Mouse (Mus musculus) limb, embryonic 12.5 days (tissue): ENCODE measurements at regions not wholly inside any gene's neighbourhood (a gene's known extent, or its start where the extent isn't known, plus 50 kb on each side); places are given as distances from the start of the nearest gene placed in this dataset.
A peak's percentile ranks its signal among the peaks of the same experiment; 100 is the strongest.

Experiments
- ATAC-seq: fragments of 200-750 bp; cut with Nextera tagmentation; 2 replicates; pipeline ENCODE4 v1.8.0; 2017; ENCODE audit warnings: low read depth, moderate TSS enrichment; ENCODE audit not compliant: insufficient number of reproducible peaks, insufficient read depth, low FRiP score, low TSS enrichment
- H3K27ac ChIP-seq: fragments of 300-500 bp; sonication (generic); 2 replicates; pipeline ENCODE4 v1.5.1; 2016; ENCODE audit warnings: mild to moderate bottlenecking, moderate library complexity
- H3K27me3 ChIP-seq: fragments of 300-500 bp; sonication (generic); 2 replicates; pipeline ENCODE4 v1.6.1; 2016; ENCODE audit warnings: mild to moderate bottlenecking, moderate library complexity
- H3K36me3 ChIP-seq: fragments of 300-500 bp; sonication (generic); 2 replicates; pipeline ENCODE4 v1.6.1; 2016; ENCODE audit warnings: mild to moderate bottlenecking, moderate library complexity
- H3K4me1 ChIP-seq: fragments of 300-500 bp; sonication (generic); replicated peaks from 2 replicates; pipeline ENCODE4 v1.6.1; 2016
- H3K4me2 ChIP-seq: fragments of 300-500 bp; sonication (generic); 2 replicates; pipeline ENCODE4 v1.6.1; 2016; ENCODE audit warnings: mild to moderate bottlenecking, moderate library complexity
- H3K4me3 ChIP-seq: fragments of 300-500 bp; sonication (generic); replicated peaks from 2 replicates; pipeline ENCODE4 v1.5.1; 2016; ENCODE audit warnings: mild to moderate bottlenecking
- H3K9ac ChIP-seq: fragments of 300-500 bp; sonication (generic); replicated peaks from 2 replicates; pipeline ENCODE4 v1.6.1; 2016; ENCODE audit warnings: mild to moderate bottlenecking, moderate library complexity
- H3K9me3 ChIP-seq: fragments of 300-500 bp; sonication (generic); 2 replicates; pipeline ENCODE4 v1.6.1; 2016; ENCODE audit warnings: mild to moderate bottlenecking, moderate library complexity
- WGBS: fragments of 180-500 bp; shearing (Covaris S2); methylation state at CpG from one replicate; pipeline ENCODE4 v1.1.7; 2016; 5-methylcytosine and 5-hydroxymethylcytosine counted together

DNA sequence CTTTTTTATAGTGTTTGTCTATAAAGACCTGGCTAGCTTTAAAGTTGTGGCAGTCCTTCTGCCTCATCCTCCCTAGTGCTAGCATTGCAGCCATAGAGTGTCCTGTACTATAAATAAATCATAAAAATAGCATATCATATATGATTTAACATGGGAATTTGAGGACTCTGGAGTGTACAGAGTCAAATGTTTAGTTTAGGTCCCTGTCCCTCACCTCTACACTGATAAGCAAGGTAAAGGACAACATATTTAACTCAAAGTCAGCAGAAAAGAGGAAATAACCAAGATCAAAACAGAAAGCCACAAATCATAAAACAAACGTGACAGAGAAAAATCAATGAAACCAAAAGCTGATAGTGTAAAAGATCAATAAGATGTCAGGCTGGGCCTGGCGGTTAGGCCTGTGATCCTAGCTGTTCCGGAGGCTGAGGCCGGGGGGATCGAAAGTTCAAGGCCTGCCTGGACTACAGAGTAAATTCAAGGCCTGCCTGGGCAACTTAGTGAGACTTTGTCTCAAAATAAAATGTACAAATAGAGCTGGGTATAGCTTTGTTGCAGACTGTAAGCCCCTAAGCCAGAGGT, 68.7 kb downstream of the Dlk1 start:
- no peak overlapping the region for H3K27ac ChIP-seq
- H3K9me3 ChIP-seq = peaks cover 6% of the 10 kb centered on the region
- no peaks in the 10 kb centered on the region for H3K36me3 ChIP-seq
- H3K9ac ChIP-seq = no peak overlapping the region
- no peak for ATAC-seq
- no peak overlapping the region for H3K4me2 ChIP-seq
- 76% methylated on average over 5 of the region's 5 CpGs for WGBS
- no peaks in the 10 kb centered on the region for H3K27me3 ChIP-seq
- H3K4me1 ChIP-seq = peaks cover 52% of the 10 kb centered on the region
- no peak overlapping the region for H3K4me3 ChIP-seq

DNA sequence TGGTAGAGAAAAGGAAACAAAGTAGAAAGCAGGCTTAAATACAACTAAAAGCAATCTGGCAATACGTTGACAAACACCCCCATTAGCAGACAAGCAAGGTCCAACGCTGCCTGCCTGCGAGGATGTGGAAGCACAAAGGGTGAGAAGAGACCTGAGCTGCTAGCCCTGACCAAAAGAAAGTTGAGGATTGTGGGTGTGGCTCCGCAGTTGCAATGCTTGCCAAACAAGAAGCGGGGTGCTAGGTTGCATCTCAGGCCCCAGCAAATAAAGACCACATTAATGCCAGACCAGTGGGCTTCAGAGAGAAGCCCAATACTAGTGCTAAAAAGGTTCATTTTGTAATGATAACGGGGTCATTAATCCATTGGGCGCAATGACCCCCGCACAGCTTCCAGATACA, 67.8 kb downstream of the Dlk1 start:
- no peaks in the 10 kb centered on the region for H3K9me3 ChIP-seq
- no peak overlapping the region for H3K4me2 ChIP-seq
- no peak for ATAC-seq
- no peak overlapping the region for H3K9ac ChIP-seq
- no peak overlapping the region for H3K4me3 ChIP-seq
- 0 out of 2 replicates have a peak overlapping the region, but pooled peaks have one; percentile 0 for H3K27ac ChIP-seq
- 39% methylated on average over 8 of the region's 8 CpGs for WGBS
- peaks cover 55% of the 10 kb centered on the region for H3K4me1 ChIP-seq
- no peaks in the 10 kb centered on the region for H3K36me3 ChIP-seq
- H3K27me3 ChIP-seq = no peaks in the 10 kb centered on the region

DNA sequence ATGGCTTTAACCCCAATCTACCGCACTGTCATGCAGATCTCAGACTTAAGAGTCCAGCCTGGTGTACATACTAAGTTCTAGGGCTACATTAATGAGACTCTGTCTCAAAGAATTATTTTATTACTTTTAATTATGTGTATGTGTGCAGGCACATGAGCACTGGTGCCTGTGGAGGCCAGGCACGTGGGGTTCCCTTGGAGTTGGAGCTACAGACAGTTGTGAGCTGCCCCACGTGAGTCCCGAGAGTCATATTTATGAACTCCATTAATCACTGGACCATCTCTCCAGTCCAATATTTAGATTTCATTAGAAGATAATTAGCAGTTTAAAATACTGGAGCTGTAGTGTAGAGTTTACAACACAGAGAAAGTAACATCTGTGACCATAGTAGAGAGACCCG, 67.2 kb downstream of the Dlk1 start:
- 20% methylated on average over 5 of the region's 5 CpGs for WGBS
- H3K4me3 ChIP-seq = no peak overlapping the region
- H3K36me3 ChIP-seq = no peaks in the 10 kb centered on the region
- H3K27me3 ChIP-seq = no peaks in the 10 kb centered on the region
- no peak for ATAC-seq
- H3K27ac ChIP-seq = 0 out of 2 replicates have a peak overlapping the region, but pooled peaks have one; percentile 0
- H3K9me3 ChIP-seq = no peaks in the 10 kb centered on the region
- no peak overlapping the region for H3K4me2 ChIP-seq
- H3K4me1 ChIP-seq = peaks cover 55% of the 10 kb centered on the region
- H3K9ac ChIP-seq = no peak overlapping the region

DNA sequence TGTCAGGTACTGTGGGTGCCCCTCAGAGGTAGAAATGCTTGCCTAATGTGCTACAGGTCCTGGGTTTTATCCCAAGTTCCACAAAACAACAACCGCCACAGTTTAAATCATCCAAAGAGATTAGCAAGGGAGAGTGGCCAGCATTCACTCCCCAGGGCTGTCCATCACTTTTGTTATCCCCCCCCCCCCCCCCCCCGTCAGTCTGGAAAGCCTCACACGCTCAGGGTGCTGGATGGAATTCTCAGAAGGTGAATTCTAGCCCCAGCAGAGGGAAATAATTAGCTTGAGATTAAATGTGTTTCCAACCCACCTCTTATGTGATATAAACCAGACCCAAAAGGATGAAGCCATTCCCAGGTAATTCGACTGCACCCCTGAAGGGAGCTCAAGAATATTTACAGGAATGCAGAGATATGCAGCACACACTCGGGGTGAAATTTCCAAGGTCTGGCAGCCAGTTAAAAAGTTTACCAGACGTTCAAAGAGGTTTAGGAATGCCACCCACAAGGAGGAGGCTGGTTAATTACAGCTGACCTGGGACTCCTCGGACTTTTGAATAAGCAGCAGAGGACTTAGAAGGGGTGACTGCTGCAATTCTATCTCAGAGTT, 65.9 kb downstream of the Dlk1 start:
- ATAC-seq = peak; percentile 49
- H3K4me2 ChIP-seq = 0 out of 2 replicates have a peak overlapping the region, but pooled peaks have one; percentile 3
- H3K27ac ChIP-seq = peak overlapping the region; percentile 85
- WGBS = 0% methylated on average over 7 of the region's 7 CpGs
- 0 out of 2 replicates have a peak overlapping the region, but pooled peaks have one; percentile 31 for H3K9ac ChIP-seq
- H3K36me3 ChIP-seq = no peaks in the 10 kb centered on the region
- H3K4me1 ChIP-seq = peaks cover 54% of the 10 kb centered on the region
- H3K27me3 ChIP-seq = no peaks in the 10 kb centered on the region
- H3K9me3 ChIP-seq = no peaks in the 10 kb centered on the region
- no peak overlapping the region for H3K4me3 ChIP-seq

DNA sequence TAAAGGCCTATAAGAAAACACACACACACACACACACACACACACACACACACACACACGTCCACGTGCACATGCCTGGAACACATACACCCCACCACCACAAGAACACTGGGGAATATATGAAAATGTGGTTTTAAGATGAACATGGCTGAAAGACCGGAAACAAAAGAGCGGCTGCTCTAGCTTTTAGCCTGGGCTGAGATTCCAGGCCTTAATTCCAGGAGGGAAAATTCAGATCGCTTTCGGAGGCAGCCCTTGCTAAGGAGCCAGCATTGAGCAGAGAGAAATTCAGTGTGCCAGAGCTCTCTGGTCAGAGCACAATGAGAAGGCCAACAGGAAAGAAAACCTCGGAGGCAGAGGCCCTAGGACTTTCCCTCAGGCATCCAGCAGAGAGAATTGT, 65.1 kb downstream of the Dlk1 start:
- Histone ChIP-seq H3K27ac (peak overlapping the region; percentile 85), H3K9me3 (no peaks in the 10 kb centered on the region), H3K9ac (peak overlapping the region; percentile 31; the same call in 1 of the 2 replicates), H3K4me2 (0 out of 2 replicates have a peak overlapping the region, but pooled peaks have one; percentile 3), H3K36me3 (no peaks in the 10 kb centered on the region), H3K27me3 (no peaks in the 10 kb centered on the region), H3K4me1 (peaks cover 54% of the 10 kb centered on the region), H3K4me3 (no peak overlapping the region)
- WGBS = 51% methylated on average over 7 of the region's 7 CpGs
- no peak for ATAC-seq

DNA sequence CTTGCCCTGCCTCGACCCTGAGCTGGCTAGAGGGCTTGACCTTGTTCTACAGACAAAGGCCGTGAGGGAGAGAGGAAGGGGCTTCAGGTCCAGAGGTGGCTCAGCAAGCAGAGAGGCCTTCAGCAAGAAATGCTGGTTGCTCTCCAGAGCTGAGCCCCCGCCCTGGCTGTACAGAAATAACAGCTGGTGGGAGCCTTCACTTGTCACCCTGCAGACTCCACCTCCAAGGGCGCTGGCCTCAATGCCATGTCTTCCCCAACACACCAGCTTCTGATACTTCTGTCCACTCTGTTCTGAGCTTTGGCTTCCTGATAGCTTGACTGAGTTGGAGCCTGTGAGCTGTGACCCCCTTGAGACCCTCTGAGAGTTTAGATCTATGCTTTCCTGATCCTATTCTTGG, 64.3 kb downstream of the Dlk1 start:
- H3K27ac ChIP-seq = peak overlapping the region; percentile 85; the same call in 1 of the 2 replicates
- no peak overlapping the region for H3K4me2 ChIP-seq
- ATAC-seq = no peak
- H3K27me3 ChIP-seq = no peaks in the 10 kb centered on the region
- WGBS = 67% methylated on average over 4 of the region's 4 CpGs
- peaks cover 62% of the 10 kb centered on the region for H3K4me1 ChIP-seq
- no peak overlapping the region for H3K4me3 ChIP-seq
- H3K9ac ChIP-seq = no peak overlapping the region
- no peaks in the 10 kb centered on the region for H3K36me3 ChIP-seq
- no peaks in the 10 kb centered on the region for H3K9me3 ChIP-seq

DNA sequence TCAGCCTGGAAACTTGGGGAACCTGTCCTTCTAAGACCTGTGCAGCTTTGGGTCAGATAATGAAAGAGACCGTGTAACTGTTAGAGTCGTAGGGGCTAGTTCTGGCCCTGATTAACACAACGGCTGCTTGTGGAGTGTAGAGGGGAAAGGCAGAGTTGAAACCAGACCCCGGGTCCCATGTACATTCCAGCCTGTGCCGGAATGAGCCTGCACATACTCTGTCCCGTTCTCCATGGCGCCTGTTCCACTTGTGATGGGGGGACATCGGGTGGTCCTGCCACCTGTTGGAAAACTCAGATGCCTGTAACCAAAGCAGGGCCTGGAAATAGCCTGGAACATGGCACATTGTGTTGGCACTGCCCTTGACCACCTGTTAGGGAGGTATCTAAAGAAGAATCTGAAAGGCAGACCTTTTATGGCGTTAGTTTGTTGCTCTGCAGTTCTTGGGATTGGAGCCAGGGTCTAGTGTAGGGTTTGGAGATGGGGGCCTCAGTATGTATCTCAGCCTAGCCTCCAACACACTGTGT, 61.7 kb downstream of the Dlk1 start:
- H3K9me3 ChIP-seq = no peaks in the 10 kb centered on the region
- no peak overlapping the region for H3K4me2 ChIP-seq
- H3K9ac ChIP-seq = no peak overlapping the region
- H3K4me1 ChIP-seq = peaks cover 64% of the 10 kb centered on the region
- WGBS = 42% methylated on average over 9 of the region's 9 CpGs
- H3K27me3 ChIP-seq = peaks cover 3% of the 10 kb centered on the region; the same call in 1 of the 2 replicates
- no peak for ATAC-seq
- peak overlapping the region; percentile 26; the same call in 1 of the 2 replicates for H3K27ac ChIP-seq
- no peak overlapping the region for H3K4me3 ChIP-seq
- H3K36me3 ChIP-seq = no peaks in the 10 kb centered on the region
